Mouse (Mus musculus): ENCODE measurements at regions not wholly inside any gene's neighbourhood (a gene's known extent, or its start where the extent isn't known, plus 50 kb on each side); places are given as distances from the start of the nearest gene placed in this dataset.
A peak's percentile ranks its signal among the peaks of the same experiment; 100 is the strongest.

DNA sequence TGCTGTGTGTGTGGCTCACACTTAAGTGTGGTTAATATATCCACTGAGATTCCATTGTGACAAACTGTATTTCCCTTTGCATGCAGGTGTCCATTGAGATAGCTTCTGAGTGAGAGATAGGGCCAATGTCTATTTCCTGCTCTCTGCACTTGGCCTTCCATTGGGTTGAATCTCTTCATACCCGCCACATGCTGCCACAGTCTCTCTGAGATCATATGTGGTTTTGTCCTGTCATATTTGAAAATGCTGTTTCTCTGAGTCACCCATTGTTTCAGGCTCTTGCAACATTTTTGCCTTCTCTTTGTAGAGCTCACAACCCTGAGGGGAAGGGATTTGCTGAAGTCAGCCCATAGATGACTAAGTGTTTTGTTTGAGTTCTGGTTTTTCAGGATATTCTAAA is 2081.3 kb downstream of the Olfm4 start:
- DNase-seq: no peak

DNA sequence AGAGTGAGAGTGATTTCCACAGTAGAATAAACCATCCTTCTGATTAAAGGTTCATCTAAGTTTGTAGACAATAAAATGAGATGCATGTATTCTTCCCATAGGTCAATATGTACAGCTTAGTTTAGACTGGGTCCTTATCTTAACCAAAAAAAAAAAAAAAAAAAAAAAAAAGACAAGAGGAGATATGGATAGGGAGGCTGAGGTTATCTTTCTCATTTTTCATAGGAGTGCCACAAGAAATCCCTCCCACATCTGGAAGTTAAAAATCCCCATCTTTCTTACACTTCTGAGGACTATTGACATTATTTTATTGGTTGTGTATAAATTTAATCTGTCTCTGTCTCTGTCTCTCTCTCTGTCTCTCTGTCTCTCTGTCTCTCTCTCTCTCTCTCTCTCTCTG is 2117.8 kb downstream of the Olfm4 start:
- no peak for DNase-seq

DNA sequence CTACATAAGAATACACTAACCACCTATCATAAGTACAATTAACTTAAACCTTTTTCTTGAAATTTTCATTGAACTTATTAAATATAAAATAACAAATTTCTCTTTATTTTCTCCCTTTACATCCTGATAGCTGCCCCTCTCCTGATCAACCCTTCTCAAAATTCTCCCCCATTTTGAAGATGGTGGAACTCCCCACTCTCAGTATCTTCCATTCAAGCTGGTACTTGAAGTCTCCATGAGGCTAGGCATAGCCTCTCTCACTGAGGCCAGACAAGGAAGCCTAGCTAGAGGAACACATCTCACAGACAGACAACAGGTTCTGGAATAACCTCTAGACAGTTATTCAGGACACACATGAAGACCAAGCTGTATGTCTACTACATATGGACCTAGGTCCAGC is 2129.0 kb downstream of the Olfm4 start:
- no peak for DNase-seq

DNA sequence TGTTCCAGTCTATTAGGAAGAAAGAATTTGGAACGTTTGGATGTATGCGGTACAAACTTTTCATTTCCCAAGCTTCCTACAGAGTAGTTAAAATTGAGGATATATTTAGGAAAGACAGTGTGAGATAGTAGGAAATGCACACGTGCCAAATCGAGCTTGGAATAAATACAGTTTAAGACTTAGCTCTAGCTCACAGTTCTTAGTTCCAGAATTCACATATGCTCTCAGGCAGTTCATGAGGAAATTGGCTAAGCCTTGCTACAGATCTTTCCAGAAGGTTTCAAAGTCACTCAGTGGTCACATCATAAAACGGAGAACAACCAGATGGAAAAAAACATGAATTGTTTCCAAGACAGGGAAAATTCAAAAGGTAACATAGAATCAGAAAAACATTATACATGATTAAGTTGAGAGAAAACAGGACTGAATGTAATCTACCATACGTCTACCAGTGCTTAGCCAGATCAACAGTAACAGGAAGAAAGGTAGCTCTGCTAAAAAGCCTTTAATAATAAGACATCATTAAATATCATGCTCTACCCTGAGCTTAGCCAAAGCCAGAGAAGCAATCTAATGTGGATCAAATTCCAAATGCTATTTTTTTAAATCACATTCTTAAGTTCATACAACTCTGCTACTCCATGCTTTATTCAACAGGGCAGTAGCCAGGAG is 2165.1 kb downstream of the Olfm4 start:
- no peak for DNase-seq

DNA sequence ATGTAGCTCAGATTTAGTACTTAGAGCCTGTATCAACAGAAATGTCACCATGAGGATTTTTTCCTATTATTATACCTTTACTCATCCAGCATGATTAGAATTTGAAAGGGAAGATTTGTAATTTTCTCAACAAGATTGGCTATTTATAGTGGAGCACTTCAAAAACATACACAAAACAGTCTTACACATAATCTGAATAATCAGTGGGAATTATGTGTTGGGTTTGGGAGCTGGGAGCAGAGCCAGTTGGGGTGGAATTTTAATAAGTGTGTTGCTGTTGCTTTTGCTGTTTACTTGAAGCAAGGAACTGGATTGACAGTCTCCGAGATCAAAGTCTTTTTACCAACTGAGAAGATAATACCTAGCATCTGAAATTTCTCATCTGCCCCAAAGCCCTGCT is 2201.5 kb downstream of the Olfm4 start:
- no peak for DNase-seq

DNA sequence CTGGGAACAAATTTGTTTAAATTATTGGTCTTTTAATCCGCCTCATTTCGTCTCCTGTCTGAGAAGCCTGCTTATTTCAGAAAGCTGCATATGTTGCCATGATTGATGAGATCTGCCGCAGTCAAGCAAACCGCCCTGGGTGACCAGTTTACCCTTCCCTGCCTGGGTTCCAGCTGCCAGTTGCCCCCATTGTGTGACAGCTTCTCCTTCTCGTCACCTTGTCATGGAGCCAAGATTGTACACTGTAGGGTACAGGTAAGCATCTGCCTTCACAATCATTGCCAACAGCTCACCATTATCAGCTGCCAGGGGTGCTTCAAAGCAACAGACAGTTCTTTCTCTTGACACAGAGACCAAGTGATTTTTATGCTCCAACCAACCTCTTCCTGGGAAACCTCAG is 2226.5 kb downstream of the Olfm4 start:
- DNase-seq: peak; percentile 3 to 5

DNA sequence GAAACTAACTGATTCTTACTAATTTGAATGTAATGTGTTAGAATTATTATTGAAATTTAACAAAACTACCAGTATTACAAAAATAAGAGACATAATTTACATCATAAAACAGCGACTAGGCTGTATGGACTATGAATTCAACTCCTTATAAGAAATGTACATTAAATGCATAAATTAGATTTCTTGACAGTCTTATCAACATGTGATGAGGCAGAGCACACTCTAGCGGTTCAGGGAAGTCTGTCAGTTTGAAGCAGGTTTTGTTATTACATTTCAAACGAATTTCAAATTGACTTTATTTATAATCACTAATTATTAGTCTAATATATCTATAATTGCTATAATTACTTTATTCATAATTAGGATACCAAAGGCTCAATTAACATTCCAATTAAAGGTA is 2214.8 kb upstream of the Pcdh17 start:
- no peak for DNase-seq

DNA sequence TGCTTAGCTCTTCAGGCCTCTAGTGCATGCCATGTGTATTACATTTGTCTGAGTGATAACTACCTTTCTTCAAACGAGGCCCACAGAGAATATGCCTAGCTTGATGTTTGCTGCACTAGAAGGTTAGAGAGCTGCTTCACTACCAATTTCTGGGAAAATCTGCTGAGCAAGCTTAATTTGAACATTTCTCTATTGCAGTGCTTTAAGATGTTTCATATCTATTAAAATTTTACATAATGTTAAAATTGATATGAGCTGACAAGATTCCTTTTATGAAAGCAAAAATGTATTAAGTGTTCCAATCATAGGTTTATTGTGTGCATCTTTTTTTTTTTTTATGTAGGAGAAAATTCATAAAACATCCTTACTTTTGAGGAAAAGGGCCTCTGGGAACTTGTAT is 2207.1 kb upstream of the Pcdh17 start:
- DNase-seq: no peak

DNA sequence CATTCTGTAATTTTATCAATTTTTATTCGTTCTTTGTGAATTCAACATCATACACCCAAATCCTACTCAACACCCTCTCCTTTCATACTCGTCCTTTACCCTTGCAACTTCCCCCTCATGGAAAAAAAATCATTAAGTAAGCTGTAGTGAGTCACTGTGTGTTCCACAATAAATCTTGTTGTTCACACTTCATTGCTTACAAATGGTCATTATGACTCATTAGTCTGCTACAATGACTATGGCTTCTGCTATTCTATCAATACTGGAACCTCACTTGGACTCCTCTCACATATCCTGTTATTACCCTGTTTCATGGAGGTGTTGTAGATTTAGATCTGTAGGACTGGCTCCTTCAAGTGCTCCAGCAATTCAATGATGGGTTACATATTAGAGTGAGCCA is 2200.0 kb upstream of the Pcdh17 start:
- no peak for DNase-seq

DNA sequence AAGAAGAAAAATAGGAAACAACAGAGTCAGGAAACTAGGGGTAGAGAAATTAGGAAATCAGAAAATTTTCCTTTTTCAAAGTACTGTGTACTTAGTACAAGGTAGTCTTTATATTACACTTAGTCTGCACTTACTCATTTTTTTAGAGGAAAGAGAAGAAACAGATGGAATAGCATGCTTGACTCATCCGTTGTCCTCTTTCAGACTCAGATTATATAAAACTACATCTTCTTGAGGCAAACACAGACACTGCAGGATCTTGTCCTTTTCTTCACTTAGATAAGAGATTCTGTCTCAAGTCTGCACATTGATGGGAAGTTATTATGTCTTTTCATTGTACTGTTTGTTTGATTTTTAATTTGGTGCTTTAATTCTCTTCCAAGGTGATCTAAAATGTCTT is 2198.5 kb upstream of the Pcdh17 start:
- no peak for DNase-seq

Measured in cerebellum, adult 18-20 months (tissue).